Mouse (Mus musculus) brain, embryonic 14.5 days (tissue): ENCODE data around the gene Myh11.
A peak's percentile ranks its signal among the peaks of the same experiment; 100 is the strongest.

Experiments
- CTCF ChIP-seq: fragments of 200-500 bp; IDR thresholded peaks from 2 replicates; pipeline ENCODE4 v1.5.1; 2012; ENCODE audit warnings: inconsistent platforms, mild to moderate bottlenecking, moderate library complexity, borderline replicate concordance; ENCODE audit not compliant: insufficient read depth, insufficient read length; ENCODE audit errors: extremely low read depth
- POLR2A ChIP-seq: fragments of 200-500 bp; IDR thresholded peaks from 2 replicates; pipeline ENCODE4 v1.6.1; 2012; ENCODE audit warnings: mild to moderate bottlenecking, inconsistent platforms, borderline replicate concordance; ENCODE audit not compliant: poor library complexity, insufficient read depth, insufficient read length, severe bottlenecking; ENCODE audit errors: extremely low read depth

DNA sequence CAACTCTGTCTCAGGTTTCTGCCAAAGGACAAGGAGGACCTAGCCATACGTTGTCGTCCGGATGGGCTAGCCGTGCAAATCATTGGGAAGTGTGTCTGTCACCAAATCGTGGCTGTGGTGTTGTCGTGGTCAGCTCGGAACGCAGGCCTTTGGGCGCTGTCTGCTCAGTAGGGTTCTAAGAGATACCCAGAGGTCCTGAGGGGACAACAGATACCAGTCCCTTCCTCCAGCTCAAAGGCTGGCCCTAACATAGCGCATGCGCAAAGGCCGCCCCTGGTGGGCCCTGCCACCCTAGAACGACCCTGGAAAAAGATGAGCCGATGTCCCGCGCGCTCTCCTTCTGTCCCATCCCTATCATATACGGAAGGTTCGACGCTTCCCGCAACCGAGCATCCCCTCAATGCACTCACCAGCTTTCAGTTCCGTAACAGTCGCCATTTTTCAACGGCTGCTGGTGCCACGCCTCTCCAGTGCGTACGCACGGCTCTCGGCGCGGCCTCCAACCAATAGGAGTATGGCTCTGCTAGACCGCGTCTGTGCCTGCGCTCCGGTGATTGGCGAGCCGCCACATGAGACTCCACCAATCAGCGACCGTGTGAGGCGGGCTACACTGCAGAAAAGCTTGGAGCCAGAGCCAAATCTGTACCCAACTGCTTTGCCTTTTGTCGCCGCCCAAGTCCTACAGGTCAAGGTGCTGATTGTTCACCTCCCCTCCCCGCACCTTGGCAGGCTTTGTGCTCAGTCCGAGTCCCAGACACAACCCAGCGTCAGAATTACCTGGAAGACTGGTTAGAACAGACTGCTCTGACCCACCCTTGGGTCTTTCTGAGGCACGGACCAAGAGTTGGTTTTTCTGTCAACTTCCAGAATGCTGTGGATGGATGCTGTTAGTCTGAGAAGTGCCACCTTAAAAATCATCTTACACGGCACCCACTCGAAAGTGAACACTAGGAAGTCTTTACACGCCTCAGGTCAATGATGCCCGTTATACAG lies 26.0 kb upstream of the Myh11 start, which contains the start of gene Fopnl:
- TF ChIP-seq CTCF (no peak), POLR2A (peak; percentile 69; the same call in 1 of the 2 replicates)
